Mouse (Mus musculus) lung, postnatal 0 days (tissue): Measurements from ENCODE around the gene Kcnk6.
"Not testable (repeated sequence)": the region's sequence is repeated elsewhere in the genome, so short reads cannot be mapped to it uniquely, and the experiment has no call there.

ENCODE experiments used
- CTCF ChIP-seq: IDR thresholded peaks from 2 replicates; pipeline ENCODE4 v1.5.1; 2016; ENCODE audit warnings: antibody characterized with exemption, mild to moderate bottlenecking
- EP300 ChIP-seq: IDR thresholded peaks from 2 replicates; pipeline ENCODE4 v1.6.1; 2016; ENCODE audit warnings: antibody characterized with exemption, mild to moderate bottlenecking, control low read depth

DNA sequence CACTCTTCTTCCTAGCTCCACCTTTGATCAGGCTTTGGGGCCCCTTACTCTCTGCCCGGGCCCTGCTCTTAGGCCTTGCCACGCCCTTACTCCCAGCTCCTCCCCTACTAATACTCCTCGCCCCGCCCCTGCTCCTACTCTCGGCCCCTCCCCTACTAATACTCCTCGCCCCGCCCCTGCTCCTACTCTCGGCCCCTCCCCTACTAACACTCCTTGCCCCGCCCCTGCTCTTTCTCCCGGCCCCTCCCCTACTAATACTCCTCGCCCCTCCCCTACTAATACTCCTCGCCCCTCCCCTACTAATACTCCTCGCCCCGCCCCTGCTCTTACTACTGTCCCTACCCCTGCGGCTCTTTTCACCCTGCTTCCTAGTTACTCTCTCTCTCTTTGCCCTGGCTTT, 21.3 kb downstream of the Kcnk6 start:
- not testable (repeated sequence) for TF ChIP-seq CTCF, EP300
